Mouse (Mus musculus) heart, postnatal 0 days (tissue): Measurements from ENCODE around the gene Cavin4. TPM values are rescaled to one million over a fixed set of nuclear protein-coding genes. Genes with fewer than 3 reads are reported as not detected.
A peak's percentile ranks its signal among the peaks of the same experiment; 100 is the strongest.
"Not testable (repeated sequence)": the region's sequence is repeated elsewhere in the genome, so short reads cannot be mapped to it uniquely, and the experiment has no call there.

Experiments
- ATAC-seq: fragments of 200-750 bp; cut with Nextera tagmentation; 2 replicates; pipeline ENCODE4 v1.8.0; 2017; ENCODE audit warnings: low read depth, moderate number of reproducible peaks, moderate library complexity; ENCODE audit not compliant: insufficient read depth
- DNase-seq: peaks from one replicate; pipeline ENCODE4 v3.0.0-alpha.2; 2016; ENCODE audit warnings: low spot score
- H3K27ac ChIP-seq: fragments of 300-500 bp; sonication (generic); 2 replicates; pipeline ENCODE4 v1.5.1; 2014; ENCODE audit warnings: low read depth, mild to moderate bottlenecking
- H3K27me3 ChIP-seq: fragments of 300-500 bp; sonication (generic); 2 replicates; pipeline ENCODE4 v1.6.1; 2014; ENCODE audit warnings: low read length, mixed read lengths; ENCODE audit not compliant: control insufficient read depth, insufficient read depth
- H3K36me3 ChIP-seq: fragments of 300-500 bp; sonication (generic); replicated peaks from 2 replicates; pipeline ENCODE4 v1.6.1; 2014; ENCODE audit warnings: low read length, mixed read lengths; ENCODE audit not compliant: control insufficient read depth, insufficient read depth
- H3K4me1 ChIP-seq: fragments of 300-500 bp; sonication (generic); 2 replicates; pipeline ENCODE4 v1.6.1; 2014; ENCODE audit warnings: antibody characterized with exemption; ENCODE audit not compliant: control insufficient read depth, insufficient read depth
- H3K4me2 ChIP-seq: fragments of 300-500 bp; sonication (generic); 2 replicates; pipeline ENCODE4 v1.6.1; 2014; ENCODE audit warnings: low read depth, mild to moderate bottlenecking, low read length, moderate library complexity
- H3K4me3 ChIP-seq: fragments of 300-500 bp; sonication (generic); 2 replicates; pipeline ENCODE4 v1.5.1; 2014; ENCODE audit warnings: low read depth, low read length
- H3K9ac ChIP-seq: fragments of 300-500 bp; sonication (generic); replicated peaks from 2 replicates; pipeline ENCODE4 v1.6.1; 2014; ENCODE audit warnings: low read depth, low read length, mixed read lengths
- H3K9me3 ChIP-seq: fragments of 300-500 bp; sonication (generic); replicated peaks from 2 replicates; pipeline ENCODE4 v1.6.1; 2016; ENCODE audit warnings: low read length; ENCODE audit not compliant: control insufficient read depth
- CTCF ChIP-seq: IDR thresholded peaks from 2 replicates; pipeline ENCODE4 v1.5.1; 2016; ENCODE audit warnings: antibody characterized with exemption, control low read depth, low read depth
- EP300 ChIP-seq: IDR thresholded peaks from 2 replicates; pipeline ENCODE4 v1.6.1; 2016; ENCODE audit warnings: antibody characterized with exemption, low read depth
- WGBS: fragments of 180-500 bp; shearing (Covaris S2); extraction: QIAGEN DNeasy Blood & Tissue Kit; methylation state at CpG from one replicate; pipeline ENCODE4 v1.1.7; 2014; 5-methylcytosine and 5-hydroxymethylcytosine counted together
- polyA plus RNA-seq: library from polyadenylated mRNA; unstranded; fragments of >200 nt; fragmentation: Nextera tagmentation; extraction: Ambion mirVana; gene quantifications from 2 replicates; pipeline ENCODE4 v1.2.1, GENCODE M21; 2015
- total RNA-seq: library from RNA; depleted of rRNA; stranded (reverse); fragments of >200 nt; gene quantifications from 2 replicates; pipeline ENCODE4 v1.2.3, GENCODE M21; 2014; ENCODE audit warnings: low replicate concordance

Gene Cavin4
- total and polyA plus RNA-seq, 2 experiments from 2014 or later = 18.1 to 25.0 TPM

DNA sequence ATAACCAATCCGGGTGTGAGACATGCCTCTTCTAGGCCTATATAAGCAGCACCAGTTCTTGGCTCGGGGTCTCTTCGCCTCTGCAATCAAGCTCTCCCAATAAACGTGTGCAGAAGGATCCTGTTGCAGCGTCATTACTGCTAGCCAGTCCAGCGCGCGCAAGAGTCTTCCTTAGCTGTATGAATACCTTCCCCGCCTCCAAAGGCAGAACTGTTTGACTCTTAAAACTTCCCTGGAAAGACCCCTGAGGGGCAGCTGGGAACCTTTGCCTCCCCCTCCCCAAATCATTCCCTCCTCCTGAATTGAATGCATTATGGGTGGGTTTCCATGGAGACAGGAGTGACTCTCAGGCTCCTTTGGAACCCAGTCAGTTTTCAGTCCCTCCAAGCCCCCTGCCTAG, 15.5 kb downstream of the Cavin4 start:
- Histone ChIP-seq H3K9ac (no peak overlapping the region), H3K4me1 (peaks cover 9% of the 10 kb centered on the region; the same call in 1 of the 2 replicates), H3K27me3 (no peaks in the 10 kb centered on the region), H3K4me3 (no peak overlapping the region), H3K27ac (no peak overlapping the region), H3K36me3 (0 out of 2 replicates have a peak, but pooled peaks cover 4% of the 10 kb centered on the region), H3K9me3 (no peaks in the 10 kb centered on the region), H3K4me2 (no peak overlapping the region)
- TF ChIP-seq CTCF (no peak), EP300 (no peak)
- ATAC-seq (no peak), DNase-seq (no peak)
- 95% methylated on average over 9 of the region's 9 CpGs for WGBS

DNA sequence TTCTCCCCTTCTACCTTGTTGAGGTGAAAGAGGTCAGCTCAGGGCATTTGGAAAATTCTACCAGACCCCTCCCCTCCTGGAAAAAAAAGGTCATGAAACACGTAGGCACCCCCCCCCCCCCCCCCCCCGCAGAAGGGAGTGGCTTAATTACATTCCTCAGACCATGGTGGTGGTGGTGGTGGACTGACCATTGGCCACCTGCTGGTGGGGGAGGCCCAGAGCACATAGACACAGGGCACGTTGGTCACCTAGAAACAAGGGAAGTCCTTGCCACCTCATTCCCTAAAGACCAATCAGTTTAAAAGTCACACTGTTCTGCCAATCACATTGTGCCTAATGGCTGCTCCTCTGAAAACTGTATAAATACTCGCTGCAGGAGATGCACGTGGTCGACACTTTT, 16.4 kb downstream of the Cavin4 start:
- not testable (repeated sequence) for H3K27me3 ChIP-seq, H3K4me1 ChIP-seq, H3K4me3 ChIP-seq, H3K27ac ChIP-seq, H3K9ac ChIP-seq, H3K4me2 ChIP-seq, H3K9me3 ChIP-seq, DNase-seq, H3K36me3 ChIP-seq
- TF ChIP-seq CTCF = peak; percentile 9; the same call in 1 of the 2 replicates
- WGBS = 66% methylated on average over 5 of the region's 6 CpGs
- peak; percentile 48 for ATAC-seq

DNA sequence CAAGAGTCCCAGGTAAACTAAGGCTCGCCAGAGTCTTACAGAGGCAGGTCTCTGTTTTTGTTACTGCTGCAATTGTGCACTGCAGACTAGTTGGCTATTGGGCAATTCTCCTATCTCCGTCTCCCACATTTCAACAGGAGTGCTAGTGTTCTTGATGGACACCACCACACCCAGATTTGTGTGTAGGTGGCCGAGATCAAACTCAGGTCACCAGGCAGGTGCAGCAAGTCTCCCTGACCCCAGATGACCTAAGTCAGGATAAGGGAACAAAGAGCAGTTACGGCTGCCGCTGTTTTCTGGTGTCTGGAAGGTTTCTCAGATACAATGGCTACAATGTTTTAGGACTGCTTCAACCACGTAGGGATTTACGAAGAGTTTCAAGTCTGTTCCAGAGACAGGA, 16.9 kb downstream of the Cavin4 start:
- WGBS = 31% methylated on average over 7 of the region's 7 CpGs
- H3K27me3 ChIP-seq = no peaks in the 10 kb centered on the region
- ATAC-seq (0 out of 2 replicates have a peak, but pooled peaks have one; percentile 21), DNase-seq (no peak)
- peak overlapping the region; percentile 50 for H3K4me2 ChIP-seq
- H3K9me3 ChIP-seq = no peaks in the 10 kb centered on the region
- H3K4me3 ChIP-seq = no peak overlapping the region
- H3K9ac ChIP-seq = no peak overlapping the region
- TF ChIP-seq CTCF (no peak), EP300 (no peak)
- H3K27ac ChIP-seq = no peak overlapping the region
- H3K4me1 ChIP-seq = peaks cover 9% of the 10 kb centered on the region; the same call in 1 of the 2 replicates
- H3K36me3 ChIP-seq = 0 out of 2 replicates have a peak, but pooled peaks cover 4% of the 10 kb centered on the region

DNA sequence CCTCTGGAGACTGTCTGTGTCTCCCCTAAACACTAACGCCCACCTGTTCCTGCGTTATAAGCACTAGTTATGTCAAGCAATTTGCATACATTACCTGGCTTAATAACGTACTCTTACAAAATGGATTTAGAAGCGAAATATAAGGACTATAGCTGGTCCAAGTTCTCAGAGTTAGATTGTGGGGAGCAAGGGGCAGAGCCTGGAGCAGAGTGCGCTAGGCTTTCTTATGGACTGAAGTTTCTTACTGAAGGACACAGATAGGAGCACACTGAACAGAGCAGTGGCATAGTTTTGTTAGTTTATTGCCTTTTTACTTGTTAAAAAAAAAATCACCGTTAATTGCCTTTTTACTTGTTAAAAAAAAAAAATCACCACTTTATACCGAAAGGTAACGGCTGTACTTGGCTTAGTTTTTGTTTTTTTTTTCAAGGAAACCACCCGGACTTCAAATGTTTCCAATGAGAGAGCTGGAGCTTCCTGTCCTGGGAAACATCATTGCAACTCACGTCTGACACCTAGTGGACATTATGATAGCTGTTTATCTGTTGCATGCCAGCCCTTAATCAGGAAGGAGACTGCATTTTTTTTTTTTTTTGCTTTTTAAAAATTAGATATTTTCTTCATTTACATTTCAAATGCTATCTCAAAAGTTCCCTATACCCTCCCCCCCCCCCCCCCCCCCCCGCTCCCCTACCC, 17.5 kb downstream of the Cavin4 start:
- Histone ChIP-seq H3K4me1 (peaks cover 9% of the 10 kb centered on the region; the same call in 1 of the 2 replicates), H3K27me3 (no peaks in the 10 kb centered on the region), H3K27ac (no peak overlapping the region), H3K9me3 (no peaks in the 10 kb centered on the region), H3K4me3 (peak overlapping the region; percentile 30), H3K4me2 (peak overlapping the region; percentile 50), H3K9ac (no peak overlapping the region), H3K36me3 (no peaks in the 10 kb centered on the region)
- ATAC-seq (peak; percentile 60; the same call in 1 of the 2 replicates), DNase-seq (peak; percentile 86)
- WGBS = 30% methylated on average over 10 of the region's 11 CpGs
- TF ChIP-seq CTCF = peak; percentile 87
- TF ChIP-seq EP300 = no peak

DNA sequence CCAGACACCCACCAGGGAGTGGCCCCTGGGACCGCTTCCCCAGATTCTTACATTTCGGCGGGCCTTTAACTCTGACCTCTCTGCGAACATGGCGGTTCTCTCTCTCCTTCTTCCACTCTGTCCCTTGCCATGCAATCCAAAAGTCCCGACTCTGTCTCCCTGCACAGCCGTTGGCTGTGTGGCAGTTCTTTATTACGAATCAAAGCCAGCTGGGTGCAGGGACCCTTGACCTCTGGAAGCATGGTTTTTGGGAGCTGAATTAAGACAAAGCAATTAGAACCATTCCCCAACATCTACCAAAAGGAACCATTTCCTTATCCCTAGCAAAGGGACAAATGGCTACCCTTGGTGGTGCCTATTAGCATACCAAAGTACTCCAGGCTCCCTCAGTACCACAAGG, 19.8 kb downstream of the Cavin4 start:
- Histone ChIP-seq H3K4me2 (no peak overlapping the region), H3K36me3 (no peaks in the 10 kb centered on the region), H3K9ac (no peak overlapping the region), H3K4me1 (peaks cover 9% of the 10 kb centered on the region; the same call in 1 of the 2 replicates), H3K9me3 (no peaks in the 10 kb centered on the region), H3K4me3 (no peak overlapping the region), H3K27ac (no peak overlapping the region), H3K27me3 (no peaks in the 10 kb centered on the region)
- TF ChIP-seq EP300 = no peak
- TF ChIP-seq CTCF = no peak
- DNase-seq = no peak
- ATAC-seq = no peak
- 90% methylated on average over 8 of the region's 8 CpGs for WGBS

DNA sequence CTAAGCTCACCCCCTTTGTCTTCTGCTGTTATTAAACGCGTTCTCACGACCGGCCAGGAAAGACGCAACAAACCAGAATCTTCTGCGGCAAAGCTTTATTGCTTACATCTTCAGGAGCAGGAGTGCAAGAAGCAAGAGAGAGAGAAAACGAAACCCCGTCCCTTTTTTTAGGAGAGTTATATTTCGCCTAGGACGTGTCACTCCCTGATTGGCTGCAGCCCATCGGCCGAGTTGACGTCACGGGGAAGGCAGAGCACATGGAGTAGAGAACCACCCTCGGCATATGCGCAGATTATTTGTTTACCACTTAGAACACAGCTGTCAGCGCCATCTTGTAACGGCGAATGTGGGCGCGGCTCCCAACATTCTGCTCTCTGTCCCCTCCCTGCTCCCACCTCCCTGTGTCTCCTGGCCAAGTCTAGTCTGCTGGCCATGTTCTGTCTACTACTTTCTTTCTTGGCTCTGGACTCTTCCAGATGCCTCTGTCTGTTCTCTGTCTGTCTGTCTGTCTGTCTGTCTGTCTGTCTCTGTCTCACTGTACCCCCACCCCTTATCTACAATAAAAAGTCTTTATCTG, 20.4 kb downstream of the Cavin4 start:
- WGBS = 89% methylated on average over 14 of the region's 21 CpGs
- not testable (repeated sequence) for H3K36me3 ChIP-seq, H3K9ac ChIP-seq, H3K27ac ChIP-seq, H3K27me3 ChIP-seq, DNase-seq, H3K4me2 ChIP-seq, H3K4me3 ChIP-seq, H3K4me1 ChIP-seq, ATAC-seq, H3K9me3 ChIP-seq
